Mouse (Mus musculus) megakaryocyte, embryonic 14.5 days (primary cell): ENCODE measurements around the gene Trio.

ENCODE experiments used
- FLI1 ChIP-seq: IDR thresholded peaks from 2 replicates; pipeline ENCODE4 v1.6.1; 2012; ENCODE audit warnings: low read length, inconsistent platforms, mixed read lengths
- GATA1 ChIP-seq: IDR thresholded peaks from 3 replicates; pipeline ENCODE4 v1.6.1; 2012; ENCODE audit warnings: mixed read lengths, low read length, inconsistent platforms, borderline replicate concordance

GRCm38 (mm10) chr15:27992596-27992995 is 33.1 kb downstream of the Trio start:
- TF ChIP-seq GATA1 (no peak), FLI1 (no peak)
